Mouse (Mus musculus): Measurements from ENCODE around the gene Gm40193. TPM values are rescaled to one million over a fixed set of nuclear protein-coding genes. Genes with fewer than 3 reads are reported as not detected.

Gene Gm40193
- not detected in 2 replicates for polyA plus RNA-seq (2015; fragmentation: Nextera tagmentation; extraction: Ambion mirVana)

DNA sequence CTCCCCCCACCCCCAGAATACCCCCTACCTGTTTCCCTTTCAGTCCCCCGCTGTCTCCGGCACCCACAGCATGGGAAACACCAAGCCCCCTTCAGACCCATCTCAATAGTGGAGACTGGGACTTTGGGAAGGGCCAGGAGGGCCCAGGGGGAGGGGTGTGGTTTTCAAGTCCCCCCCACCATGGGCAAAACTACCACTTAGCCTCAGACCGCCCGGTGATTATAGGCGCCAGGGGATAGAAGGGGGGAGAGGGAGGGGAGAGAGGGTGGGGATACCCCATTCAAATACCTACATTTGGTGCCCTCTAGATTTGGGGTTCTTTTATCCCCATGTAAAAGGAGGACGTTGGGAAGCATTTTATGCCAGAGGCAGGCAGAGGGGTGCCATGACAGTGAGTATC lies at the start of gene Gm40193:
Gene Gm40193 (minus strand): TSS at position 101 of the 400 bp plus-strand sequence.
- Histone ChIP-seq H3K27me3 (ENCODE audit: control insufficient read depth, insufficient read depth, low read depth, low read length) (no peaks in the 10 kb centered on the region), H3K9me3 (ENCODE audit: control insufficient read depth, low read length) (no peaks in the 10 kb centered on the region), H3K4me3 (ENCODE audit: low read length) (no peak within 1 kb of the TSS), H3K4me1 (replicated peaks; ENCODE audit: control insufficient read depth, insufficient read depth, low read length) (no peaks in the 10 kb centered on the region), H3K9ac (ENCODE audit: low read length) (no peak within 1 kb of the TSS), H3K4me2 (ENCODE audit: low read depth, low read length) (no peak within 1 kb of the TSS), H3K36me3 (ENCODE audit: control insufficient read depth, insufficient read depth, low read length) (peaks cover 6% of the 10 kb centered on the region), H3K27ac (ENCODE audit: low read length) (no peak within 1 kb of the TSS)
- WGBS = 78% methylated on average over 6 of the region's 6 CpGs
- no peak for ATAC-seq (ENCODE audit: low read depth)

DNA sequence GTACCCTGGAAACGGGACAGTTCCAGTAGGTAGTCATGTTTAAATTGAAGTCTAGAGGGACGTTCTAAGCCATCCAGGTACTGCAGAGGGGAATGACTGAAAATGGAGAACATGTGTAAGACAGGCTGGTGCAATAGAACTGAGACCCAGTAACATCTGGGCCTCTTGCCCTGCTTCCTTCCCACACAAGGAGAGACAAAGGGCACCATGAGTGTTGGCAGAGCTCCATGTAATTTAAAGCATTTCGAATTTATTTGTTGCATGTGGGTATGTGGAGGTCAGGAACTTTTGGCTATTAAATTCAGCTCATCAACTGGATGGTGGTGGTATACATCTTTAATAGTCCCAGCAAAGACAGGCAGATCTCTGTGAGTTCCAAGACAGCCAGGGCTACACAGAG lies 49.5 kb upstream of the Gm40193 start:
- H3K4me3 ChIP-seq (ENCODE audit: low read length) = no peak overlapping the region
- no peak overlapping the region for H3K4me2 ChIP-seq (ENCODE audit: low read depth, low read length)
- peaks cover 56% of the 10 kb centered on the region for H3K4me1 ChIP-seq (replicated peaks; ENCODE audit: control insufficient read depth, insufficient read depth, low read length)
- no peaks in the 10 kb centered on the region for H3K36me3 ChIP-seq (ENCODE audit: control insufficient read depth, insufficient read depth, low read length)
- H3K27ac ChIP-seq (ENCODE audit: low read length) = 0 out of 2 replicates have a peak overlapping the region, but pooled peaks have one; percentile 58
- no peaks in the 10 kb centered on the region for H3K9me3 ChIP-seq (ENCODE audit: control insufficient read depth, low read length)
- no peak overlapping the region for H3K9ac ChIP-seq (ENCODE audit: low read length)
- no peaks in the 10 kb centered on the region for H3K27me3 ChIP-seq (ENCODE audit: control insufficient read depth, insufficient read depth, low read depth, low read length)
- WGBS = 36% methylated on average over 3 of the region's 3 CpGs
- ATAC-seq (ENCODE audit: low read depth) = no peak

- Histone ChIP-seq H3K27me3 (ENCODE audit: control insufficient read depth, insufficient read depth, low read depth, low read length) (no peaks in the 10 kb centered on the region), H3K4me2 (ENCODE audit: low read depth, low read length) (no peak overlapping the region), H3K4me3 (ENCODE audit: low read length) (no peak overlapping the region), H3K27ac (ENCODE audit: low read length) (no peak overlapping the region), H3K4me1 (replicated peaks; ENCODE audit: control insufficient read depth, insufficient read depth, low read length) (peaks cover 60% of the 10 kb centered on the region), H3K36me3 (ENCODE audit: control insufficient read depth, insufficient read depth, low read length) (no peaks in the 10 kb centered on the region), H3K9ac (ENCODE audit: low read length) (no peak overlapping the region), H3K9me3 (ENCODE audit: control insufficient read depth, low read length) (no peaks in the 10 kb centered on the region)
- no peak for ATAC-seq (ENCODE audit: low read depth)
- WGBS = 67% methylated on average over 3 of the region's 3 CpGs
These were observed 48.2 kb upstream of the Gm40193 start for GRCm38 (mm10) chr11:70580921-70581320.

DNA sequence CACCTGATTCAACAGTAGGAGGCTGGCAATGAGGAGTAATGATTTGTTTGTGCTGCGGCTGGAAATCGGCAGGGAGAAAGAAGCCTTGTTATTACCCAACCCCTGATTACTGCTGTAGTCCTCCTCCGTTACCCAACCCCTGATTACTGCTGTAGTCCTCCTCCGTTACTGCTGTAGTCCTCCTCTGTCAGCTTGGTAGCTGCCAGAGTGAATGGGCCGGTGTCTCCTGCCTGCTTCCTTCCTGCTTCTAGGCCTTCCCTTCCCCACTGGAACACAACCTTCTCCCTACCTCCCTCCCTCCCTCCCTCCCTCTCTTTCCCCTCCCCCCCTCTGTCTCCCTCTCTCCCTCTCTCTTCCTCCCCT lies 47.6 kb upstream of the Gm40193 start:
- Histone ChIP-seq H3K9me3 (ENCODE audit: control insufficient read depth, low read length) (no peaks in the 10 kb centered on the region), H3K4me1 (replicated peaks; ENCODE audit: control insufficient read depth, insufficient read depth, low read length) (peaks cover 58% of the 10 kb centered on the region), H3K27ac (ENCODE audit: low read length) (0 out of 2 replicates have a peak overlapping the region, but pooled peaks have one; percentile 44), H3K9ac (ENCODE audit: low read length) (no peak overlapping the region), H3K27me3 (ENCODE audit: control insufficient read depth, insufficient read depth, low read depth, low read length) (no peaks in the 10 kb centered on the region), H3K4me2 (ENCODE audit: low read depth, low read length) (no peak overlapping the region), H3K4me3 (ENCODE audit: low read length) (no peak overlapping the region), H3K36me3 (ENCODE audit: control insufficient read depth, insufficient read depth, low read length) (no peaks in the 10 kb centered on the region)
- no peak for ATAC-seq (ENCODE audit: low read depth)
- 52% methylated on average over 5 of the region's 5 CpGs for WGBS

GRCm38 (mm10) chr11:70579710-70580357 lies 47.1 kb upstream of the Gm40193 start:
- Histone ChIP-seq H3K9ac (ENCODE audit: low read length) (no peak overlapping the region), H3K4me3 (ENCODE audit: low read length) (no peak overlapping the region), H3K4me1 (replicated peaks; ENCODE audit: control insufficient read depth, insufficient read depth, low read length) (peaks cover 53% of the 10 kb centered on the region), H3K9me3 (ENCODE audit: control insufficient read depth, low read length) (no peaks in the 10 kb centered on the region), H3K27ac (ENCODE audit: low read length) (0 out of 2 replicates have a peak overlapping the region, but pooled peaks have one; percentile 44), H3K27me3 (ENCODE audit: control insufficient read depth, insufficient read depth, low read depth, low read length) (no peaks in the 10 kb centered on the region), H3K4me2 (ENCODE audit: low read depth, low read length) (no peak overlapping the region), H3K36me3 (ENCODE audit: control insufficient read depth, insufficient read depth, low read length) (no peaks in the 10 kb centered on the region)
- 75% methylated on average over 9 of the region's 9 CpGs for WGBS
- ATAC-seq (ENCODE audit: low read depth) = no peak

GRCm38 (mm10) chr11:70578962-70579361 lies 46.2 kb upstream of the Gm40193 start:
- WGBS = 88% methylated on average over 6 of the region's 6 CpGs
- ATAC-seq (ENCODE audit: low read depth) = no peak
- H3K27ac ChIP-seq (ENCODE audit: low read length) = no peak overlapping the region

GRCm38 (mm10) chr11:70577201-70577600 lies 44.5 kb upstream of the Gm40193 start:
- peaks cover 37% of the 10 kb centered on the region for H3K4me1 ChIP-seq (replicated peaks; ENCODE audit: control insufficient read depth, insufficient read depth, low read length)

More at GRCm38 (mm10) chr11:70578962-70579361, 46.2 kb upstream of the Gm40193 start:
- Histone ChIP-seq H3K4me2 (ENCODE audit: low read depth, low read length) (no peak overlapping the region), H3K9me3 (ENCODE audit: control insufficient read depth, low read length) (no peaks in the 10 kb centered on the region), H3K36me3 (ENCODE audit: control insufficient read depth, insufficient read depth, low read length) (no peaks in the 10 kb centered on the region), H3K4me1 (replicated peaks; ENCODE audit: control insufficient read depth, insufficient read depth, low read length) (peaks cover 50% of the 10 kb centered on the region), H3K4me3 (ENCODE audit: low read length) (no peak overlapping the region), H3K9ac (ENCODE audit: low read length) (no peak overlapping the region), H3K27me3 (ENCODE audit: control insufficient read depth, insufficient read depth, low read depth, low read length) (no peaks in the 10 kb centered on the region)

DNA sequence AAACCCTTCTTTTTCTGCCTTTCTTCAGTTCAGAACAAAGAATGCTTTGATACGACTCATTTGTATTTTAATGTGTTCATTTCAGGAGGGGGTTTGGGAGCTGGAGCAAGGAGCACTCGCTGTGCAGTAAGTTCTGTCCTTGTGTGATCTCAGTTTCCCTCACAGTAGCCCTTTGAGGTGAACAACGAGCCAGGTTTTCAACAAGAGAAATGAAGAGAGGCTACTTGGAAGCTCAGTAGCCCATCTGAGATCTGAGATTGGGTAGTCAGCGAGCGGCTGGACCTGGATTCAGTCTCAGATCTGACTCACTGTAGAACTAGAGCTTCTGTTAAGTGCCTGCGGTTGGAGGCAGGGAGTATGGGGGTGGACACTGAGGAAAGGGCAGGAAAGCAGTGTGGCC lies 41.1 kb upstream of the Gm40193 start:
- Histone ChIP-seq H3K9me3 (ENCODE audit: control insufficient read depth, low read length) (no peaks in the 10 kb centered on the region), H3K36me3 (ENCODE audit: control insufficient read depth, insufficient read depth, low read length) (no peaks in the 10 kb centered on the region), H3K9ac (ENCODE audit: low read length) (no peak overlapping the region), H3K27me3 (ENCODE audit: control insufficient read depth, insufficient read depth, low read depth, low read length) (no peaks in the 10 kb centered on the region), H3K4me1 (replicated peaks; ENCODE audit: control insufficient read depth, insufficient read depth, low read length) (peaks cover 19% of the 10 kb centered on the region), H3K4me3 (ENCODE audit: low read length) (no peak overlapping the region), H3K4me2 (ENCODE audit: low read depth, low read length) (no peak overlapping the region), H3K27ac (ENCODE audit: low read length) (no peak overlapping the region)
- no peak for ATAC-seq (ENCODE audit: low read depth)
- 81% methylated on average over 6 of the region's 6 CpGs for WGBS

More at GRCm38 (mm10) chr11:70577201-70577600, 44.5 kb upstream of the Gm40193 start:
- Histone ChIP-seq H3K27ac (ENCODE audit: low read length) (no peak overlapping the region), H3K4me3 (ENCODE audit: low read length) (no peak overlapping the region), H3K9me3 (ENCODE audit: control insufficient read depth, low read length) (no peaks in the 10 kb centered on the region), H3K9ac (ENCODE audit: low read length) (no peak overlapping the region), H3K27me3 (ENCODE audit: control insufficient read depth, insufficient read depth, low read depth, low read length) (no peaks in the 10 kb centered on the region), H3K36me3 (ENCODE audit: control insufficient read depth, insufficient read depth, low read length) (no peaks in the 10 kb centered on the region), H3K4me2 (ENCODE audit: low read depth, low read length) (no peak overlapping the region)
- WGBS = 61% methylated on average over 3 of the region's 3 CpGs
- no peak; the same call in 1 of the 2 replicates for ATAC-seq (ENCODE audit: low read depth)

DNA sequence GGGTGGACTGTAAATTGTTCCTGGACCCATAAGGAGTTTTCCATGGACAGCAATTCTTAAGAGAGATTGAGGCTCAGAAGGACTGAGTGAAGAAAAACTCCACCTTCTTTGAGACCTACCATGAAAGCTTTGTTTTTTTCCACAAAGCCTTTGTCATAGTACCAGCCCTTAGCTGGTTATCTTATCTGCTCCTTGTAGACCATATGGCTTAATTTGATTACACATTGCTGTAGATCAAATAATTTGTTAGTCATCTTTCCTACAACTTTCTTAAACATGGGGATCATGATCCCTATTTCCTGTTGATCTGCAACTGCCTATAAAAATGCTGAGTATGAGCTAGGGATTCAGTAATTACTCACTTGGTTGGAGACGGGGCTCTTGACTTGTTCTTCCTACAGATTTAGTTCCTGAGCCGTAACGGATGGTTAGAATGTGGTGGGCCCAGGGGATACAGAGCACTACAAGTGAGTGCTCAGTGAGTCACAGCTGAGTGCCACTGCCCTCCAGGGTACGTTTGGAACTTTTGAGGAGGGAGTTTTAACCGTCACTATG lies 39.7 kb upstream of the Gm40193 start:
- H3K27me3 ChIP-seq (ENCODE audit: control insufficient read depth, insufficient read depth, low read depth, low read length) = no peaks in the 10 kb centered on the region
- ATAC-seq (ENCODE audit: low read depth) = no peak
- 39% methylated on average over 5 of the region's 5 CpGs for WGBS
- H3K4me3 ChIP-seq (ENCODE audit: low read length) = no peak overlapping the region
- H3K9ac ChIP-seq (ENCODE audit: low read length) = no peak overlapping the region
- H3K4me1 ChIP-seq (replicated peaks; ENCODE audit: control insufficient read depth, insufficient read depth, low read length) = peaks cover 6% of the 10 kb centered on the region
- H3K4me2 ChIP-seq (ENCODE audit: low read depth, low read length) = no peak overlapping the region
- 0 out of 2 replicates have a peak overlapping the region, but pooled peaks have one; percentile 31 for H3K27ac ChIP-seq (ENCODE audit: low read length)
- H3K36me3 ChIP-seq (ENCODE audit: control insufficient read depth, insufficient read depth, low read length) = no peaks in the 10 kb centered on the region
- H3K9me3 ChIP-seq (ENCODE audit: control insufficient read depth, low read length) = no peaks in the 10 kb centered on the region
